Mouse (Mus musculus) CD8-positive naive resting alpha-beta T cell, adult 2 months (primary cell): ENCODE results near the gene Muc1.
"Not testable (repeated sequence)": the region's sequence is repeated elsewhere in the genome, so short reads cannot be mapped to it uniquely, and the experiment has no call there.

ENCODE experiments used
- DNase-seq, 2 experiments: peaks; one replicate each; pipeline ENCODE4 v3.0.0; 2022; ENCODE audit warnings: low read depth in 2 of 2, low spot score in 2 of 2

Muc1 gene

DNA sequence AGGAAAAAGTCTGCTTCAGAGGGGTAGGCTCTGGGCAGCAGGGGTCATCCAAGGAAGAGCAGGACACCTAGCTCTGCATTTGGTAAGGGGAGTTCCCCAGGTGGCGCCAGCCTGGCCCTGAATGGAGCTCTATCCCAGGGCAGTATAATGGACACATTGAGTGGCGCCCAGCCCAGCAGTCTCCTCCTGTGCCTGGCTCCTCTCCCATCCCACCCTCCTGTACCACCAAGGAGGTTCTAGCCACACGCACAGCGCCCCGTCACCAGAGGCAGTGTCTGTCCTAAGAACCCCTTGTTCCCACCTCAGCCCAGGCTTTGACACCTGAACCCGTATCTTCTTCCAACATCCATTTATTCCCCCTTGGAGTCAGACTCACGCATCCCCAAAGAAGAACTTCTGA, 19.1 kb upstream of the Muc1 start:
- no peak for DNase-seq

GRCm38 (mm10) chr3:89210162-89210561, 18.7 kb upstream of the Muc1 start:
- no peak for DNase-seq

GRCm38 (mm10) chr3:89210731-89211130, 18.1 kb upstream of the Muc1 start:
- no peak for DNase-seq

DNA sequence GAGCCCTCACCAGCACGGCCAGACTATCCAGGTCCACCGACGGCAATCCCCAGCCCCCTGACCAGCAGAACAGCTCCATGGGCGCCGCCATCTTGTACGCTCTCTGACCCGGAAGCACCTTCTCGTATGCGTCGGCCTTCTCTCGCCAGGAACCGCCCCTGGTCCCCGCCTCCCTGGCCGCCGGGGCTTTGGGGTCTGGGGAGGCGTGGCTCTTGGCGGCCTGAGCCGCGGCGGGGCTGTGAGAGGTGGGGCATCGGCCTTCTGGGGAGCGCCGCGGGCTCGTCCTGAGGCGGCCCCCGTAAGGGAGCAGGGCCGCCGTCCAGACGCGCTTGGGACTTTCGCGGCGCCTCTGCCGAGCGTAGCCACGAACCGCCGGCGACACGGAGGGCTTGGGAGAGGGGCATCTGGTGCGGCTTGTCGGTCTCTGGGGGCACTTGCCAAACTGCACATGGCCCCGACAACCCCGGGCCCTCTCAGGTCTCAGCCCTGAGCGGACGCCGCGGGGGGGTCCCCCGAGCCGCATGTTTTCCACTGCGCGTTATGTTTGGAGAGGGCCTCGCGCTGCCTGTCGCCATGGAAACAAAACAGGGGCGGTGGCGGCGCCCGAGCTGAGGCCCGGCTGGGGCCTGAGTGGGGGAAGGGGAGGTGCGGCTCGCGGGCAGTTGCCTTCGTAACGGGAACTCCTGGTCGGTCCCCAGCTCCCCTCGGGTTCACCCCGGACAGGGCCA, 14.9 kb upstream of the Muc1 start:
- DNase-seq = peak; percentile 80 to 83

- DNase-seq = peak in 1 of 2 experiments; percentile 13
These were observed 14.0 kb upstream of the Muc1 start, which contains the start of gene Thbs3 for GRCm38 (mm10) chr3:89214681-89215411. Gene Thbs3, plus strand, starts transcription at chr3:89215180.

- peak; percentile 78 to 87 for DNase-seq
These were observed 13.0 kb upstream of the Muc1 start for GRCm38 (mm10) chr3:89215853-89216252.

DNA sequence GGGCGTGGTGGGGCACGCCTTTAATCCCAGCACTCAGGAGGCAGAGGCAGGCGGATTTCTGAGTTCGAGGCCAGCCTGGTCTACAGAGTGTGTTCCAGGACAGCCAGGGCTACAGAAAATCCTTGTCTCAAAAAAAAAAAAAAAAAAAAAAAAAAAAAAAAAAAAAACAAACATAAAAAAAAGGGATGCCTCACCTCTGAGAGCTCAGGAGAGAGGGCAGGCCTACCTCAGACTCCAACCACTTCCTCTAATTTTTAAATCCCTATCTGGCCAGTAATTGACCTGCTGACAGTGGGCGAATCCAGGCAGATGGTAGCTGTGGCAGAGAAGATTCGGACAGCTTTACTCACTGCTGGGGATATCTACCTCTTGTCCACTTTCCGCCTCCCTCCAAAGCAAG, 12.4 kb upstream of the Muc1 start:
- DNase-seq = not testable (repeated sequence)

- DNase-seq = no peak
These were observed 10.6 kb upstream of the Muc1 start for GRCm38 (mm10) chr3:89218271-89218670.

DNA sequence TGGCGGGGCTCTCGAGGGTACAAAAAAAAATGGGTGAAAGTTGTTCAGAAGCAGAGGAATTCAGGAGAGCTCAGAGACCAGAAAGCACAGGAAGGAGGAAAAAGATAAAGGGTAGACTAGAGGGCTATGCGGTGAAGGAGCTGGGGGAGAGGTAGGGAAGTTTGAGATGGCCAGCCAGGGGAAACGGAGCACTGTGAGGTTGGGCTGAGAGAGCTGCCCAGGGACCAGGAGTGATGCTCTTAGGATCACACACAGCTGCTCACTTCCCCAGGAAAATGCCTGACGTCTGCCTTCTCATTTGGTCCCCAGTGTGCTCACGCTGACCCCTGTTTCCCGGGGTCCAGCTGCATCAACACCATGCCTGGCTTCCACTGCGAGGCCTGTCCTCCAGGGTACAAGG, 9.3 kb upstream of the Muc1 start:
- DNase-seq = no peak

DNA sequence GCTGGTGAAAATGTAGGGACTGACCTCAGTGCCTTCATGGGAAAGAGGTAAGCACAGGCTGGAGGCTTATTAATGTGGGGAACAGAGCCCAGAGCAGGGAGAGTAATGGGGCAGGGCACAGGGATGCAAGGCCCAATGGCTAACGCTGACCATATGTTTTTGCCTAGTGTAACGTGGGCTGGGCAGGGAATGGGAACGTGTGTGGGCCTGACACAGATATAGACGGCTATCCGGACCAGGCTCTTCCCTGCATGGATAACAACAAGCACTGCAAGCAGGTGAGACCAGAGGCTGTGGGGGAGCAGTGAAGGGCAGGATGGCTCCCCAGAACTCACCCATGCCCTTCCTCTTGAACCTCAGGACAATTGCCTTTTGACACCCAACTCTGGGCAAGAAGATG, 7.7 kb upstream of the Muc1 start:
- DNase-seq = no peak

GRCm38 (mm10) chr3:89224796-89225195, 4.1 kb upstream of the Muc1 start:
- no peak for DNase-seq

- no peak for DNase-seq
These were observed 3.5 kb upstream of the Muc1 start for GRCm38 (mm10) chr3:89225321-89225815.

GRCm38 (mm10) chr3:89225918-89226317, 2.9 kb upstream of the Muc1 start:
- no peak for DNase-seq

DNA sequence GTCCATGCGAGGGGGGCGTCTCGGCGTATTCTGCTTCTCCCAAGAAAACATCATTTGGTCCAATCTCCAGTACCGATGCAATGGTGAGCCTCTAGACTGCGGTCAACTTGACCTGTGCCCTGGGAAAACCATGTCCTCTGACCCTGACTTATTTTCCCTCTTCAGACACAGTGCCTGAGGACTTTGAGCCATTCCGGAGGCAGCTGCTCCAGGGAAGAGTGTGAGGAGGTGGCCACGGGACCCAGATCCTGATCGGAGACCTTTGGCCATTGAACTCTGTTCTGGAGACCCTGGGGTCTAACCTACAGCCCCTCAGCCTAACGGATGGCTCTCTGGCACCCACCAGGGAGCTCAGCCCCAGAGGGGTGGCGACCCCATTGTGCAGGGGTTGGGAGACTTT, 2.5 kb upstream of the Muc1 start:
- DNase-seq = no peak

DNA sequence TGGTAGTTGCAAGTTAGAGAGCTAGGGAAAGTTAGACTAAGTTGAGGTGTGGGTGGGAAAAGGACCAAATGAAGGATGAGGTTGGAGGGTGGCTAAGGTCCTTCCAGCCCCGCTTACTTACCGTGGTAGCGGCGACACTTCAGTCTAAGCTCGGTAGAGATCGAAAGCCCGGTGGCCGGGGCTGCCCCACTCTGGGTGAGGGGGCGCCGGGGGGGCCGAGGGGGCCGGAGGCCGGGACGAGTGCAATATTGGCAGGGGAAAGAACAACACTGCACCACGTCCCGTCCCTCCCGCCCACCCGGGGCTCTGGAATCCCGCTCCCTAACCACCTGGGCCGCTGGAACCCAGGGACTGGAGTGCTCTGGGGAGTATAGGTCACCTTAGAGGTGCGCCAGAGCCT, 2.0 kb upstream of the Muc1 start, which contains the start of gene Mtx1:
Gene Mtx1, minus strand, starts transcription at position 189 of the 400 bp plus-strand sequence.
- DNase-seq = no peak

DNA sequence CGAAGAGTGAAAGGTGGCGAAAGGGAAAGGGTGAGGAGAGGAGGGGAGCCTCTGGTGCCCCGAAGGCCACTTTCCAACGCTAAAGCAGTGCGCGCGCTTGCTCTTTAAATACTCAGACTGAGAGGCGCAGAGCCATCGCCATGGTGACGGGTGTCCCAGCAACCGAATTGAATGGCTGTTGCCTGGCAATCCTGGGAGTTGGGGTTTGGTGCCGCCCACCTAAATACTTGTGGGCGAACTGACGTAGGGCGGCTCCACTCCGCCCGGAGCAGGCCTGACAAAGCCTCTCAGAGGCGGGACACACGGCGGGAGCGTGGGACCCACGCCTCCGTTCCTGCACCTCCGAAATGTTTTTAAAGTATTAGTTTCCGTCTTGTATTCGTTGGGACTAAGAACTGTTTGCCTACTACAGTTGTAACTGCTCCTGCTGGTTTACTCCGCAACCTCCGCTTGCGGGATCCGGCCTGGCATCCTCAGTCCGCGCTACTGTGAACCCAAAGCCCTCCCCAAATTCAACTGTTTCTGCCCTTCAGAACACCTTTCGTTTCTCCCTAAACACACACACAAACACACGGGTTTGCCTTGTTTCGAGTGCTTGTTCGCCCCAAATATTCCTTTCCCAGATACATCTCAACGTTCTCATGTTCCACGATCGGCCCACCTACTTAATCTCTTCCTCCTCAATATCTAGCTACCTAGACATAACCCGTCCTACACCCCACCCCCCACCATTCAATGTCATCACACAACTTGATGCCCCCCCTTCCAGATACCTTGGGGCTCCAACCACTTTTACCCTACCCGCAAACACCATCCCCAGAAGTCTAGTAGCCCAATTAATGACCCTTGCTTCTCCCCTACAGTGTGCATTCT, 1.3 kb upstream of the Muc1 start:
- peak; percentile 75 to 76 for DNase-seq

DNA sequence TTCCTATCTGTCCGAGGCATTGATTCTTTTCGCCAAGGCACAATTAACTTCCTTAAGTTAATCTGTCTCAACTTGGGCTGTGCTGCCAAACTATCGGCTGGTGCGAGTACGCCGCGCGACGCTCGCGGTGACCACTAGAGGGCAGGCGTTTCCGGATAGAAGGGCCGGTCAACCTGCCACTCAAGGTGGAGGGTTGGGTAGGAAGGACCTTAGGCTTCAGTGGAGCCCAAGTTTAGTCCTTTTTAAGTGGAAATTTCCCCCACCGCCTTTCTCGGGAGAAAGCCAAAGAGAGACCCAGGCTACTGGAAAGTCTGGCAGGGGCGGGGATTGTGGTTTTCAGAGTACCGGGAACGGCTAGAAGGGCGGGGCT, 692 bp upstream of the Muc1 start:
- DNase-seq = peak; percentile 73 to 82

DNA sequence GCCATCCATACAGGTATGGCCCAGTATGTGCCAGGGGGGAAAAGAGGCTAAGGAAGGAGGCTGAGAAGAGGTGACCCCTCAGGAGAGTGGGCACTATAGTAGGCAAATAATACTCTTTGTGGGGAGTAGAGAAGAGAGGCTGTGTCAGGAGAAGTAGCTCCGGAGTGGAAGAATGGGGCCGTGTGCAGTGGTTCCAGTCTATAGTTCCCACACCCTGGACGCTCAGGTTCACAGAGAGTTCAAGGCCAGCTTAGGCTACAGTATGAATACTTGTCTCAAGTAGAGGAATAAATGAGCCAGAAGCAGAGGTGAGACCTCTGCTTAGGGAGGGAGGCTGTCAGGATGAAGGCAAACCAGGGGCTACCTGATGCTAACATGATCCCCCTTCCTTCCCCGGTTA, 419 bp downstream of the Muc1 start:
- DNase-seq = no peak

- DNase-seq = no peak
These were observed 1.7 kb downstream of the Muc1 start for GRCm38 (mm10) chr3:89230561-89230960.

DNA sequence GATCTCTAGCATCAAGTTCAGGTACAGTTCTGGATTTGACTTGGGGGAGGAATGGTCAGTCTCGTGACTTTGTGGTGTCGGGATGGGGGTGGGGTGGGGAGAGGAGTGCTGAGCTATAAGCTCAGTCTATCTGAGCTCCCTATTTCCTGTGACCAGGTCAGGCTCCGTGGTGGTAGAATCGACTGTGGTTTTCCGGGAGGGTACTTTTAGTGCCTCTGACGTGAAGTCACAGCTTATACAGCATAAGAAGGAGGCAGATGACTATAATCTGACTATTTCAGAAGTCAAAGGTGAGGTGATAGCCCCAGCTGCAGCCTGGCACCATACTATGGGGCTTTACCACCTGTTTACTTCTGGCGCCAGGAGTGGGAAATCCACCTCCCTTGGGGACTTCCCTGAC, 2.5 kb downstream of the Muc1 start:
- no peak for DNase-seq

DNA sequence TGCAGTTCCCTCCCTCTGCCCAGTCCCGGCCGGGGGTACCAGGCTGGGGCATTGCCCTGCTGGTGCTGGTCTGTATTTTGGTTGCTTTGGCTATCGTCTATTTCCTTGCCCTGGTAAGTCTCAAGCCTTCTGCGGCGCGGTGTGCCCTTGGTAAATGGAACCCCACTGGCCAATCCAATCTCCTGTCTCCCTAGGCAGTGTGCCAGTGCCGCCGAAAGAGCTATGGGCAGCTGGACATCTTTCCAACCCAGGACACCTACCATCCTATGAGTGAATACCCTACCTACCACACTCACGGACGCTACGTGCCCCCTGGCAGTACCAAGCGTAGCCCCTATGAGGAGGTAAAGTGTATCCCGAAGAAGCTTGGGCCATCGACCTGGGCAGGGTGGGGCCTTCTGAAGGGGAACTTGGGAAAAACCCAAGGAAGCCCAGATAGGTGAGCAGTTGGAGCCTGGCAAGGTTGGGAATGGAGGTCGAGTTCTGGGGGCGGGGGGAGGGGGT, 3.0 kb downstream of the Muc1 start:
- no peak for DNase-seq
